Mouse (Mus musculus) CD4-positive helper T cell, adult 2 months (primary cell): Measurements from ENCODE around the gene Gm10401.
"Not testable (repeated sequence)": the region's sequence is repeated elsewhere in the genome, so short reads cannot be mapped to it uniquely, and the experiment has no call there.

Source experiments
- DNase-seq: peaks from one replicate; pipeline ENCODE4 v3.0.0-alpha.2; 2012; ENCODE audit warnings: low read depth, missing footprints, low spot score

Gm10401 gene

DNA sequence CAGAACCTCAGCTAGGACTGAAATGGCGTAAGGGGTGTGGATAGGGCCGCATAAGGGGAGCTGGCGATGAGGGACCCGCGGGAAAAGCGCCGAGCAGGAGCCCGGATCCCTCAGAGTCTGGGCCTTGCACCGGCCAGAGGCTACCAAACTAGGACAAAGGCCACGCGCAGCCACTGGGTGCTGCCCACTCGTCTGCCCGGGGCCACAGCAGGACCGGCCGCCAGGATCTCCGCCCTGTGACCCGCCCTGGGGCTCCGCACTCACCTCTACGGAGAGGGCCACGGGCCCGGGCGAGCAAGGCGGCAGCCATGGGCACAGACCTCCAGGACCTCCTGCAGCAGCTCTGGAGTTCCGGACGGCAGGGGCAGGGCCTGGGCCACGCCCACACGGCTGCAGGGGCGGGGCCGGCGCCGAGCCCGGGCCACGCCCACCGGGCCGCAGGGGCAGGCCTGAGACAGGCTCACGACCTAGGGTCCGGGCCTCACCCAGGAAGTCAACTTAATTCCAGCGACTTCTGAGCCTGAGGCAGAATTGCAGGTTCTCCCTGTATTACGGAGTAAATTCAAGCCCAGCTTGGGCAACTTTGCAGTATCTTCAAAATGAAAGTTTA is 21.0 kb upstream of the Gm10401 start, which contains the start of gene Acads:
Gene Acads, minus strand, starts transcription at position 386 of the 610 bp plus-strand sequence.
- peak; percentile 88 for DNase-seq

DNA sequence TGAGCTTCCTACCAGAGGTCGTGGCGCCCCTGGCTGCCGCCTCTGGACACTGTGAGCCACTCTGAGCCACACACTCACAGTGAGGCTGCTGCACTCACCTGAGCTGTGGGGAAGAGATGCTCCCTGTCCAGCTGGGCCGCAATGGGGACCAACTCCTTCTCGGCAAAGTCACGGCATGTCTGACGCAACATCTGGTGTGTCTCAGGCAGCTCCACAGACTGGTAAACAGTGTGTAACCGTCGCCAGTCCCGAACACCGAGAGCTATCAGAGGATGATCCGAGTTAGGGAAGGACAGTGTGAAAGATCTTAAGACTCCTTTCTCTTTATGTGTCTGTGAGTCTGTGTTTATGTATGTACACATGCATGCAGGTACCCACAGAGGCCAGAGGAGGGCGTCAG is 19.4 kb upstream of the Gm10401 start:
- no peak for DNase-seq

- no peak for DNase-seq
Measured at GRCm38 (mm10) chr5:115116426-115116825, 18.3 kb upstream of the Gm10401 start.

GRCm38 (mm10) chr5:115114501-115114900 is 16.4 kb upstream of the Gm10401 start:
- no peak for DNase-seq

GRCm38 (mm10) chr5:115113244-115113643 is 15.1 kb upstream of the Gm10401 start:
- no peak for DNase-seq

GRCm38 (mm10) chr5:115111156-115111555 is 13.1 kb upstream of the Gm10401 start:
- no peak for DNase-seq

DNA sequence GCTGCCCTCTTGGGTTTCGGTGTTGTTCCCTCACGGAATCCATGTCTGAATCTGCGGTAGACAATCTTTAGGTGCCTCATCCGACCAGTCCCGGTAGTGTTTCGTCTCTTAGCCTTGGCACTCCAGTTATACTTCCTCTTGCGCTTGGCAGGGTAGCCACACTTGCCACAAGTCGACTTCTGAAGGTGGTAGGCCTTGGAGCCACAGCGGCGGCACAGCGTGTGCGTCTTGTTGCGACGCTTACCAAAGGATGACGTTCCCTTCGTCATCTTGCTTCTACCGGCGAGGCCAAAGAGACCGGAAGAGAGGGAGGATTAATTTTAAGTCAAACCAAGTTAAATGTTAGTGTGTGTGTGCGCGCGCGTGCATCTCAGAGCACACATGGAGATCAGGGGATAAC is 5.2 kb upstream of the Gm10401 start:
- not testable (repeated sequence) for DNase-seq

DNA sequence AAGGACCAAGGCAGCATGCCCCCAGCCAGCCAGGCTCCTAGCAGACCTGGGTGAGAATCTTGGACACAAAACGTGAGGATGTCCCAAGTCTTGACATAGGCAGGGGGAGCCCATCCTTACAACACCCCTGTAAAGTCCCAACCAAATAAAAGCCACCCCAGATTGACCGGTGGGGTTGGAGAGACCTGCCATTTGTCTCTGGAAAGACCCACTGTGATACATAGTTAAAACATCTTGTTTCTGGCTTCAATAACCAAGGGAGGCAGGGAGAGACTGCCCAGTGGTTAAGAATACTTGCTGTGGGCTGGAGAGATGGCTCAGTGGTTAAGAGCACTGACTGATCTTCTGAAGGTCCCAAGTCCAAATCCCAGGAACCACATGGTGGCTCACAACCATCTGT is 4.1 kb upstream of the Gm10401 start:
- no peak for DNase-seq

GRCm38 (mm10) chr5:115100473-115100872 is 2.4 kb upstream of the Gm10401 start:
- DNase-seq: no peak

DNA sequence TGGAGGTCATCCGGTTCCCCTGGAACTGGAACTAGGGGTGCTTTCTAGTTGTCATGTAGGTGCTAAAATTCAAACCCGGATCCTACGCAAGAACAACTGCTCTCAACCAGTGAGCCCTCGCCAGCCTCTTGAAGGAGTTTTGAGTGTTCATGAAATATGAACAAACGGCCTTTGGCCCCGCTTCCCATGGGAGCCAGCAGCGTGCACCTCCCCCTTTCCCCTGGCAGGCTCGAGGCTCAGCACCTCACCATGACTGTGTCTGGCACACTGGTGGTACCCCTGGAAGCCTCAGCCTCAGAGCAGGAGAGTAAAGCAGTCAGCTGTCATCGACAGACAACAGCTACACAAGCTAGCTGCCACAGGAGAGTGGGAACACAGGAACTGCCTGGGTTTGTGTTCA is 1.9 kb upstream of the Gm10401 start:
- DNase-seq: no peak

DNA sequence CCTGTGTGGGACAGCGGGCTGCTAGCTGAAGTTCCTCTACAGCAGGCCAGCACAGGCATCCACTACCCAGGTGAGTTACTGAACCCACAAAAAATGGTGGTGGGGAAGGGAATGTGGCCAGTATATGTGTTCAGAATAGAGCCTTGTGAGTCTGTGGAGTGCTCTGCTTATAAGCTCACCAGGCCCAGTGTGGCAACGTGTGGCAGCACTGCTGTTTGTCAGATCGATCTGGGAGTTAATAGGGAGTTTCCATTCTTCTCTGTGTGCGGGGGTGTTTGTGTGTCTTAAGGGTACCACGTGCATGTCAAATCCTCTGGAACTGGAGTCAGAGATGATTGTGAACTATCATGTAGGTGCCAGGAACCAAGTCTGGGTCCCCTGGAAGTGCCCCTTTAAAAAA is 1.4 kb upstream of the Gm10401 start:
- DNase-seq: no peak

DNA sequence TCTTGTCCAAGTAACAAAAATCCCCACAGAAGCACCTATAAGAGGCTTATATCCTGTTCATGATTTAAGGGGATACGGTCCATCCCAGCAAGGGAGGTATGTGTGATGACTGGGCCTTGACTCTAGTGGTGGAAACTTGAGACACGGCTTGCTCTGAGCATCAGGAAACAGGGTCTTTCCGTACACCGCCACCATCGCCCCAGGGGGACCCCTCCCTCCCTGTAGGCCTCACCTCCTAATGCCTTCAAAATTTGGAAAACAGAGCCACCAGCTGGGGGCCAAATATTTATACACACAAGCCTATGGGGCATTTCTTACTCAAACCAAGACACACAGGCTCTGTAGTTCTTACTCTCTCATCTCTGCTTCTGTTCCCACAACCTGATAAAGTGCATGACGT is 6.3 kb downstream of the Gm10401 start:
- peak; percentile 38 for DNase-seq

GRCm38 (mm10) chr5:115091015-115091414 is 7.1 kb downstream of the Gm10401 start:
- no peak for DNase-seq

DNA sequence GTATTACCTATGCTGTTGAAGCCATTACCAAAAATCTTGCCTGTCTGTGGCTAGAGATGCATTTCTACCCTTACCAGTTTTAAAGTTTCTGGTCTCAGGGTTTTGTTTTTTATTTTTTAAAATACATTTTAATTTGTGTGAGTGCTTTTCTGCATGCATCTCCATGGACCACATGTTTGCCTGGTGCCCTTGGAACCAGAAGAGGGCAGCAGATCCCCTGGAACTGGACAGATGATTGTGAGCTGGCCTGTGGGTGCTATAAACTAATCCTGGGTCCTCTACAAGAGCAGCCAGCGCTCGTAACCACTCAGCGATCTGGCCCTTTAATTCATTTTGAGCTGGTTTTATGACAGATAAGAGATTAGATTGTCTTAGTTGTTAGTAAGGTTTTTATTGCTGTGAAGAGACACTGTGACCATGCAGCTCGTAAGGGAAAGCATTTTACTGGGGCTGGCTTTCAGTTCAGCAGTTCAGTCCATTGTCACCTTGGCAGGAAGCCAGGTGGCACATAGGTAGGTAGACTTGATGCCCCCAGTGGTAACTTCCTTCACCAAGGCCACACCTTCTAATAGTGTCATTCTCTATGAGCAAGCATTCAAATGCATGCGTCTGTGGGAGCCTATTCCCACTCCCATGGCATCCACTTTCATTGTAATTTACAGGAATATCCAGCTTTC is 8.4 kb downstream of the Gm10401 start:
- DNase-seq: no peak

DNA sequence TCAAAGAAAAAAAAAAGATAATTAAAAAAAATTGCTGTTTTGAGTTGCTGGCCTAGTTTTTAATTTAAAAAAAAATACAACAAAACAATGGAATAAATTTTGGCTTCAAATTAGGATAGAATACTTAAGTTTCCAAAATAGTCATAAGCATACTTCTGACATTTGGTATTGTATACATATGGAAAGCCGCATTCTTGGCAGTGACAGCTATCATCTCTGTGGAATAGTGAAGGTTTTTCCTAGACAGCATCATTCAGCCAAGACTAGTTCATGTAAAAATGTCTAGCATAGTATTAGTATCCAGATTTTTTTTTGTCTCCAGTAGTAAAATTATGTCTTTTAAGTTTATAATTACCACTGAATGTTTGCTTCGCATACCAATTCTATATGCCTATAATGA is 12.4 kb downstream of the Gm10401 start:
- DNase-seq: no peak

DNA sequence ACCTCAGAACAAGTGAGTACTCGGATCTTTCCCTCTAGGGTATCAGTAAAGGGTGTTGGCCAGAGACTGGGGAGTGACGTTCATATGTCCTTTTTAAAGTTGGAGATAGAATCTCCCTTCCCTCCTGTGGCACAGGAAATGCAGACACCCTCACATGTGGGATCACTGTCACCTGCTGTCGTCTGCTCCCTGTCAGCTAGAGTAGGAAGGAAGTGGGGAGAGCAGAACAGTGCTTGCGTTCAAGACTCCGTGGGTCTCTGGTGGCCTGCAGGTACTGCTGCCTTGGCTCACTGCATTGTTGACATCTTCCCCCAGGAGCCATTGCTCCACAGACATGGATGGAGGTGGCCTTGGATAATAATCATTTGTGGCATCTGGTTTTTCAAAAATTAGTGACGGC is 14.6 kb downstream of the Gm10401 start:
- DNase-seq: peak; percentile 33

GRCm38 (mm10) chr5:115081636-115082035 is 16.5 kb downstream of the Gm10401 start:
- no peak for DNase-seq

DNA sequence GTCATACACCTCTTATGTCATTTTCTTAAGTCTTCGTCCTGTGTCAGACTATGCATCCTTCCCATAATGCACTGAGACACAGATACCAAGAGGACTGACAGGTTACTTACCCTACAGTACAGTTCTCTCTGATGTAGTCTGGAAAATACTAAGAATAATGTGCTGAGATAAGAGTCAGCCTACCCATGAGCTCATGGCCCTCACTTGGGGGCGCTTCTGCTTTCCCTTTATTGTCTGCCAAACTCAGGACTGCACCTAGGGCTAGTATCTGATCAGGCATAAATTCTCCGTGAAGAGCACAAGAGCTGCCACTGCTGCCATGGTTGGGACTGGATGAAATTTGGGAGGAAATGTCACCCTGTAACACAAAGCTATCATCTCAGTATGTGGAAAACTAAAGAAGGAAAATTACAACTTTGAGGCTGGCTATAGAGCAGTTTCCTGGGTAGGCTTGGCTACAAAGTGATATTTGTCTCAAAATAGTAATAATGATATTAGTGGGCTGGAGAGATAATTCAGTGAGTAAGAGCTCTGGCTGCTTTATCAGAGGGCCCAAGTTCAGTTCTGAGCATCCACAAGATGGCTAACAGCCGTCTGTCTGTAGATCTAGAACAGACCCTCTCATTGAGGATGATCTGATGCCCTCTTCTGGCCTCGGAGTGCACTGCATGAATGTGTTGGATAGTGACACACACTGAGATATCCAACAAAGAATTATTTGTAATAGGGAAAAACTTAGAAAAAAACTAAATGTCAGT is 21.8 kb downstream of the Gm10401 start:
- peak; percentile 64 for DNase-seq

DNA sequence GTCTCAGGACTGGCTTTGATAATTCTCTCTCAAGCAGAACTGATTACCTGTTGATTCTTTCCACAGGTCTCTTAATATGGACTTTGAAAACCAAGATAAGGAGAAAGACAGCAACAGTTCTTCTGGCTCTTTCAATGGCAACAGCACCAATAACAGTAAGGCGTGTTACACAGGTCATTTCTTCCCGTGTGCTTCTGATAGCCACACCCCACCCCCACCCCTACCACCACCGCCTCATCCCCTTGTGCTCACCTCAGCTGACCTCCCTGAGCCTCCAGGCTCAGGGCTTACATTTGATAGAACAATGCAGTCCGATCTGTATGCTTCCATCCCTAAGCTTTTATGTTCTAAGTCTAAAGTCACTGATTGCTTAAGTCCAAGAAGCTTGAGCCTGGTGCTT is 23.3 kb downstream of the Gm10401 start:
- DNase-seq: no peak

DNA sequence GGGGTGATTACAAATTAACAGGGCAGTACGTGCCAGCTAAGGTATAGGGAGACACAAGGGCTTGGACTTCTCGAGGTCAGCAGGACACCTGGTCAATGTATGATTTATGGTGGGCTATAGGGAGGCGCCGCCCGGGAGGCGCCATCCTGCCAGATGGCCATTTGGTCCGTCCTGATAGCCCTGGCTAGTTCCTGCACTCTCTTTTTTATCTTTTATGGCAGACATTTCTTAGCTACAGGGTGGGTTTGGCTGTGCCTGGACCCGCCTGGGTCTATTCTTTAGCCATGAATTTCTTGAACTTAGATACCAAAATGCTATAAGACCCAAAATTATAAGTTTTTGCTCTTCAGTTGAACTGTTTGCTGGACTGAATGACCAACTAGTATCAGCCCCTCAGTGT is 24.8 kb downstream of the Gm10401 start:
- DNase-seq: not testable (repeated sequence)

DNA sequence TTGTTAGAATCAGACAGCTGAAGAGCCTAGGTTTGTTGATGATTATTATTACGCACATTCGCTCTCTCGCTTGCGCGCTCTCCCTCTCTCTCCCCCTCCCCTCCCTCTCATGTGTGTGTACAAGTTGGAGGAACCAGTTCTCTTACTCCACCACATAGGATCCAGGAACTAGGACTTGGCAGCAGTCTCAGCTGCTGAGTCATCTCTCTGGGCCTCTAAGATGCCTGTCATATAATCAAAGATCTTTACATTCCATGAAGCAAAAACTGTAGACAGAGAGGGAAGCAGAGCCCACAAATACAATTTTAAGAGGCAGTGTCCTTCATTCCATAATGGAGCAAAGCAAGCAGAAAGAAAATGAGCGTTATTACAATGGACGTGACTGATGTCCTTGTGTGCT is 26.0 kb downstream of the Gm10401 start:
- DNase-seq: no peak

DNA sequence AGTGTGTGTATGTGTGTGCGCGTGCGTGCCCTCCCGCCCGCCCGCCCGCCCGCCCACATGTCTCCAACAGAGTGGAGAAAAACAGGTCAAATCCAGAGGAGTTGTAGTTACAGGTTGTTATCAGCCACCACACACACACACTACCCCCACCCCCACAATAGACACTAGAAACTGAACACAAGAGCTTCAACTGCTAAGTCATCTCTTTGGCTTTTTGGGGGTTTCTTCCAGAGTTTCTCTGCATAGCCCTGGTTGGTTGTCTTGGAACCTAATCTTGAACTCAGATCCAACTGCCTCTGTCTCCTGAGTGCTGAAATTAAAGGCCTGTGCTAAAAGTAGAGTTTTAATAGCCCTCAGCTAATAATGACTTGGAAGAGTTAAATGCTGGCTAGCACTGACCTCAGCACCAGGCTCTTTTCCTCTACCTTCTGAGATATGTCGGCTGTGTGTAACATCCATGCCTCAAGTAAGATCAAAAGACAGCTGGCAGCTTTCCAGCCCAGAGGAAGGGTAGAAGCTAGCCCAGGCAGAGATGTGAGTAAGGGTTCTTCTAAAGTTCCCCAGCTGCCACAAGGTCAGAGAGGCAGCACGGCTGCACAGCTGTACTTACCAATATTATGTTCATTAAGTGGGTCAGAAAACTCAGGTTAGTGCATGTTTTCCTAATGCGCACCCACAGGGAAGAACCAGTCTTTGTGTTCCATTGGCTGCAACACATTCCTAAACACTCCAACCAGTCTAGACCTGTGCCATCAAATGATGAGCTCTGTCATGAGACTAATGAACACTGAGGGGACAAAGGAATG is 26.8 kb downstream of the Gm10401 start:
- DNase-seq: no peak
